Mouse (Mus musculus) erythroblast, embryonic 14.5 days (primary cell): Measurements from ENCODE around the gene Hoga1.

ENCODE experiments used
- GATA1 ChIP-seq: IDR thresholded peaks from 2 replicates; pipeline ENCODE4 v1.6.1; 2012; ENCODE audit warnings: low read length, inconsistent platforms, mixed read lengths
- TAL1 ChIP-seq: IDR thresholded peaks from 3 replicates; pipeline ENCODE4 v1.6.1; 2012; ENCODE audit warnings: low read length, inconsistent platforms, mixed read lengths

DNA sequence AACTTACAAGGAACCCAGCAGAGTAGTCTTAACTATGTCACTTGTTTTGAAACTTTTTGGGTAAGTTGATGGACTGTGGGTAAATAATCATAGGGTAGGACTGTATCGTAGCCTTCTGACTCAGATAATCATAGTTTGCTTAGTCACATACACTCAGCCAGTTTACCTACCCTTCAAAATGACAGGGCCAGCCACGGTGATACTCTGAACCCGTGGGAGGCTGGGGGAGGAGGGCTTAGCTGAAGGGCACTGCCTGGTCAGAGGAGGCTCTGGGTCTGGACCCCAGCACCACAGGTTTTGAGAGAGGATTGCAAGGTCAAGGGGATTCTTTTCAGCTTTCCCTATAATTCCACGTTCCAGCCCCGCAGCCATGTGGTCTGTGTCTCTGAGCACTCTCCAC is 73.2 kb downstream of the Hoga1 start:
- TF ChIP-seq GATA1: no peak
- no peak for TF ChIP-seq TAL1
